Mouse (Mus musculus) cortical plate, adult 2 months (tissue): Measurements from ENCODE around the gene Ucn2.

Source experiments
- CTCF ChIP-seq: fragments of 200-500 bp; IDR thresholded peaks from 2 replicates; pipeline ENCODE4 v1.5.1; 2011; ENCODE audit warnings: mild to moderate bottlenecking, control low read depth, low read length; ENCODE audit not compliant: insufficient read depth; ENCODE audit errors: extremely low read depth
- POLR2A ChIP-seq: fragments of 200-500 bp; IDR thresholded peaks from 2 replicates; pipeline ENCODE4 v1.6.1; 2011; ENCODE audit warnings: mild to moderate bottlenecking, low read length, control low read depth; ENCODE audit not compliant: insufficient read depth; ENCODE audit errors: extremely low read depth

DNA sequence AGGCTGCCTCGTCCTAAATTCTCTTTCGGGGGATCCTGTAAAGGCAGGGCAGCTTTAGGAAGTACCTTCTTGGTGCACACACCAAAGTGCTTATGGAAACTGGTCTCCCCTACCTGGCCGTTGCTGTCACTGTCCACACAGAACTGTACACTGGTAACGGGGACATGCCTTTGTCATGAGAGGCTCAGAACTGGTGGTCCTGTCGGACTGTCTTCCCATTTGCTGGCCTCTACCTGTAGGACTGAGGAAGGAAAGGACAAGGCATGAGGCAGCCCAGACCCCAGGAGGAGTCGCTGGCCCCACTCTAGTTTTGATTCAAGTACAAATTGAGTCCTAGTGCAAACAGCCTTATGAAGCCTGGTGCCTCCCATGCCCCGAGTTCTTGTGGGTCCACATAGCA, 45.2 kb downstream of the Ucn2 start:
- TF ChIP-seq CTCF (no peak), POLR2A (no peak)
